ENCODE assay signal across 21 mouse cellular contexts in genomic region chr7:138605923-138606322, GRCm38 (mm10).
DNase-seq lines count a peak whose midpoint lies in the region; ATAC-seq and TF ChIP-seq lines count a peak whose summit lies in the region.
"Had no signal": no experiment of that assay in that cellular context is flagged by ENCODE, and none has a peak within 500 bp of the region (broad histone marks: within the 10 kb centered on the region; RNA-seq: fewer than 3 reads in every experiment).

No protein-coding gene starts in this region.

- peak overlapping the region; percentile 15; the same call in 1 of the 2 replicates for H3K4me2 ChIP-seq in forebrain, embryonic 12.5 days
- H3K4me2 ChIP-seq in forebrain, postnatal 0 days (ENCODE audit: low read depth) = no peak overlapping the region
- H3K4me2 ChIP-seq in midbrain, embryonic 11.5 days = no peak overlapping the region; the same call in 1 of the 2 replicates
- H3K4me2 ChIP-seq in midbrain, embryonic 15.5 days = no peak overlapping the region
- H3K4me2 ChIP-seq: embryonic facial prominence, embryonic 12.5 days; heart, embryonic 13.5 days; hindbrain, embryonic 14.5 days had no signal

- peak; percentile 14 for DNase-seq in embryo, embryonic 10.5 days (ENCODE audit: low spot score)
- no peak for DNase-seq in embryo, embryonic 9.5 days (ENCODE audit: extremely low spot score)
- DNase-seq in forebrain, postnatal 0 days = no peak
- DNase-seq in midbrain, embryonic 11.5 days (ENCODE audit: low spot score, missing footprints) = no peak
- DNase-seq in testis, postnatal 10 days (ENCODE audit: low spot score) = peak; percentile 9
- DNase-seq in testis, postnatal 14 days (ENCODE audit: low spot score) = no peak
- DNase-seq: adrenal gland, adult 8-10 months; adrenal gland, postnatal 36 days; B cell, adult 2 months; cerebellum, adult 11 months; cerebellum, adult 8-10 months; gastrocnemius, postnatal 36 days; heart, postnatal 36 days had no signal

- H3K9ac ChIP-seq in forebrain, embryonic 12.5 days = no peak overlapping the region
- no peak overlapping the region for H3K9ac ChIP-seq in forebrain, postnatal 0 days
- H3K9ac ChIP-seq in midbrain, embryonic 11.5 days (ENCODE audit: low read length) = no peak overlapping the region
- H3K9ac ChIP-seq in midbrain, embryonic 15.5 days = no peak overlapping the region
- H3K9ac ChIP-seq: embryonic facial prominence, embryonic 12.5 days; heart, embryonic 13.5 days; hindbrain, embryonic 14.5 days had no signal

- no peak overlapping the region for H3K27ac ChIP-seq in forebrain, embryonic 12.5 days
- no peak overlapping the region for H3K27ac ChIP-seq in forebrain, postnatal 0 days (ENCODE audit: low read depth, low read length)
- H3K27ac ChIP-seq in midbrain, embryonic 11.5 days (ENCODE audit: low read depth, low read length) = no peak overlapping the region
- H3K27ac ChIP-seq in midbrain, embryonic 15.5 days = no peak overlapping the region
- H3K27ac ChIP-seq: embryonic facial prominence, embryonic 12.5 days; heart, embryonic 13.5 days had no signal

- H3K4me3 ChIP-seq in forebrain, embryonic 12.5 days (replicated peaks) = no peak overlapping the region
- no peak overlapping the region for H3K4me3 ChIP-seq in forebrain, postnatal 0 days (ENCODE audit: low read depth, low read length)
- no peak overlapping the region for H3K4me3 ChIP-seq in midbrain, embryonic 11.5 days (ENCODE audit: low read depth, low read length)
- H3K4me3 ChIP-seq in midbrain, embryonic 15.5 days = no peak overlapping the region
- H3K4me3 ChIP-seq: embryonic facial prominence, embryonic 12.5 days; heart, embryonic 13.5 days had no signal

- H3K27me3 ChIP-seq in forebrain, embryonic 12.5 days = 0 out of 2 replicates have a peak, but pooled peaks cover 3% of the 10 kb centered on the region
- H3K27me3 ChIP-seq in forebrain, postnatal 0 days (ENCODE audit: insufficient read depth, low read length) = no peaks in the 10 kb centered on the region
- H3K27me3 ChIP-seq in midbrain, embryonic 11.5 days (ENCODE audit: control insufficient read depth, insufficient read depth, low read length) = no peaks in the 10 kb centered on the region
- no peaks in the 10 kb centered on the region for H3K27me3 ChIP-seq in midbrain, embryonic 15.5 days (replicated peaks)
- H3K27me3 ChIP-seq: embryonic facial prominence, embryonic 12.5 days; heart, embryonic 13.5 days had no signal

- H3K36me3 ChIP-seq in forebrain, embryonic 12.5 days (replicated peaks) = no peaks in the 10 kb centered on the region
- no peaks in the 10 kb centered on the region for H3K36me3 ChIP-seq in forebrain, postnatal 0 days (ENCODE audit: insufficient read depth)
- H3K36me3 ChIP-seq in midbrain, embryonic 11.5 days (ENCODE audit: control insufficient read depth, insufficient read depth, low read length) = no peaks in the 10 kb centered on the region
- H3K36me3 ChIP-seq in midbrain, embryonic 15.5 days (replicated peaks) = no peaks in the 10 kb centered on the region
- H3K36me3 ChIP-seq: embryonic facial prominence, embryonic 12.5 days; G1E; heart, embryonic 13.5 days had no signal

- no peaks in the 10 kb centered on the region for H3K9me3 ChIP-seq in forebrain, embryonic 12.5 days
- H3K9me3 ChIP-seq in forebrain, postnatal 0 days (ENCODE audit: low read length) = no peaks in the 10 kb centered on the region
- no peaks in the 10 kb centered on the region for H3K9me3 ChIP-seq in midbrain, embryonic 11.5 days (ENCODE audit: control insufficient read depth, low read length)
- H3K9me3 ChIP-seq in midbrain, embryonic 15.5 days = no peaks in the 10 kb centered on the region
- H3K9me3 ChIP-seq: embryonic facial prominence, embryonic 12.5 days; heart, embryonic 13.5 days had no signal

- TF ChIP-seq CTCF in forebrain, postnatal 0 days (IDR thresholded peaks at IDR 0.05; ENCODE audit: low read depth) = no peak

- H3K4me1 ChIP-seq in forebrain, embryonic 12.5 days = peaks cover 26% of the 10 kb centered on the region
- no peaks in the 10 kb centered on the region for H3K4me1 ChIP-seq in forebrain, postnatal 0 days (ENCODE audit: insufficient read depth)
- peaks cover 10% of the 10 kb centered on the region; the same call in 1 of the 2 replicates for H3K4me1 ChIP-seq in midbrain, embryonic 11.5 days (ENCODE audit: control insufficient read depth, insufficient read depth, low read length)
- peaks cover 23% of the 10 kb centered on the region for H3K4me1 ChIP-seq in midbrain, embryonic 15.5 days
- H3K4me1 ChIP-seq: embryonic facial prominence, embryonic 12.5 days; heart, embryonic 13.5 days had no signal

- peak; percentile 58; the same call in 1 of the 2 replicates for ATAC-seq in forebrain, embryonic 12.5 days (ENCODE audit: low FRiP score)
- no peak for ATAC-seq in forebrain, postnatal 0 days
- peak; percentile 57 for ATAC-seq in midbrain, embryonic 11.5 days (ENCODE audit: low FRiP score)
- ATAC-seq in midbrain, embryonic 15.5 days (replicated peaks) = no peak
- ATAC-seq: CD4-positive, CD25-positive, alpha-beta regulatory T cell, adult 4 months; intestine, embryonic 16.5 days had no signal

Comparison
In these comparisons a context has a peak if more than half of its experiments do, and no peak if none do; other contexts are left out.
1. DNase-seq: peak in embryo, embryonic 10.5 days (single experiment) and testis, postnatal 10 days (single experiment); none in embryo, embryonic 9.5 days (single experiment), forebrain, postnatal 0 days (single experiment), midbrain, embryonic 11.5 days (single experiment) and testis, postnatal 14 days (single experiment).
2. ATAC-seq: peak in forebrain, embryonic 12.5 days (single experiment) and midbrain, embryonic 11.5 days (single experiment); none in forebrain, postnatal 0 days (single experiment) and midbrain, embryonic 15.5 days (single experiment).